Mouse (Mus musculus): ENCODE results near the gene Prickle4. TPM values are rescaled to one million over a fixed set of nuclear protein-coding genes. Genes with fewer than 3 reads are reported as not detected.

Gene Prickle4
- polyA plus RNA-seq, 1 experiment from 2014 or later = 2.1 TPM

- Histone ChIP-seq H3K27me3 (replicated peaks; ENCODE audit: control insufficient read depth, insufficient read depth, low read length) (no peaks in the 10 kb centered on the region), H3K4me3 (ENCODE audit: low read depth, low read length) (no peak overlapping the region), H3K9me3 (ENCODE audit: control insufficient read depth, low read length) (no peaks in the 10 kb centered on the region), H3K9ac (ENCODE audit: low read depth, low read length) (no peak overlapping the region), H3K4me2 (ENCODE audit: low read depth, low read length) (no peak overlapping the region), H3K36me3 (ENCODE audit: control insufficient read depth, insufficient read depth, low read length) (no peaks in the 10 kb centered on the region), H3K27ac (replicated peaks; ENCODE audit: low read depth, low read length) (no peak overlapping the region), H3K4me1 (ENCODE audit: control insufficient read depth, insufficient read depth, low read length) (no peaks in the 10 kb centered on the region)
- ATAC-seq (ENCODE audit: low read depth) (no peak), DNase-seq (ENCODE audit: low spot score) (no peak)
- WGBS = 75% methylated on average over 2 of the region's 2 CpGs
Measured at GRCm38 (mm10) chr17:47642992-47643391, 51.5 kb downstream of the Prickle4 start.

Other genes with a start within 250 kb of the Prickle4 start
- 19.5 and 24.3 TPM in 2 replicates for gene Taf8, start 192.4 kb downstream of the Prickle4 start, polyA plus RNA-seq (2014; fragmentation: Nextera tagmentation; extraction: Ambion mirVana)
- gene Ccnd3, start 189.7 kb downstream of the Prickle4 start, polyA plus RNA-seq (2014; fragmentation: Nextera tagmentation; extraction: Ambion mirVana) = 519 TPM in 2 replicates
- gene Bysl, start 83.2 kb downstream of the Prickle4 start, polyA plus RNA-seq (2014; fragmentation: Nextera tagmentation; extraction: Ambion mirVana) = 21.3 and 22.4 TPM in 2 replicates
- gene Med20, start 83.2 kb downstream of the Prickle4 start, polyA plus RNA-seq (2014; fragmentation: Nextera tagmentation; extraction: Ambion mirVana) = 47.7 and 50.2 TPM in 2 replicates
- gene Gm20517, start 83.1 kb downstream of the Prickle4 start, polyA plus RNA-seq (2014; fragmentation: Nextera tagmentation; extraction: Ambion mirVana) = 1.4 and 1.9 TPM in 2 replicates
- 3.8 and 4.1 TPM in 2 replicates for gene Usp49, start 64.0 kb downstream of the Prickle4 start, polyA plus RNA-seq (2014; fragmentation: Nextera tagmentation; extraction: Ambion mirVana)
- 365 and 382 TPM in 2 replicates for gene Tomm6, start 6.3 kb downstream of the Prickle4 start, polyA plus RNA-seq (2014; fragmentation: Nextera tagmentation; extraction: Ambion mirVana)
- gene Frs3, start 5.7 kb downstream of the Prickle4 start, polyA plus RNA-seq (2014; fragmentation: Nextera tagmentation; extraction: Ambion mirVana) = 4.0 and 4.2 TPM in 2 replicates
- gene Gm21981, start 281 bp downstream of the Prickle4 start, polyA plus RNA-seq (2014; fragmentation: Nextera tagmentation; extraction: Ambion mirVana) = 1.5 and 2.1 TPM in 2 replicates
- 0.21 TPM in 1 of 2 replicates, not detected in the other for gene Pgc, start 32.1 kb upstream of the Prickle4 start, polyA plus RNA-seq (2014; fragmentation: Nextera tagmentation; extraction: Ambion mirVana)
- 8.6 and 9.7 TPM in 2 replicates for gene Tfeb, start 42.3 kb upstream of the Prickle4 start, polyA plus RNA-seq (2014; fragmentation: Nextera tagmentation; extraction: Ambion mirVana)
- gene Mdfi, start 140.0 kb upstream of the Prickle4 start, polyA plus RNA-seq (2014; fragmentation: Nextera tagmentation; extraction: Ambion mirVana) = 54.5 and 64.6 TPM in 2 replicates
- gene Foxp4, start 229.9 kb upstream of the Prickle4 start, polyA plus RNA-seq (2014; fragmentation: Nextera tagmentation; extraction: Ambion mirVana) = 21.0 and 22.7 TPM in 2 replicates